Mouse (Mus musculus) heart, embryonic 13.5 days (tissue): ENCODE measurements around the gene Sptan1. TPM values are rescaled to one million over a fixed set of nuclear protein-coding genes. Genes with fewer than 3 reads are reported as not detected.

Experiments
- ATAC-seq: fragments of 200-750 bp; cut with Nextera tagmentation; 2 replicates; pipeline ENCODE4 v1.8.0; 2017; ENCODE audit warnings: moderate TSS enrichment; ENCODE audit not compliant: insufficient number of reproducible peaks, low FRiP score, low TSS enrichment; ENCODE audit errors: extremely low read depth
- H3K27ac ChIP-seq: fragments of 300-500 bp; sonication (generic); replicated peaks from 2 replicates; pipeline ENCODE4 v1.5.1; 2015; ENCODE audit warnings: moderate library complexity, mild to moderate bottlenecking, inconsistent platforms
- H3K27me3 ChIP-seq: fragments of 300-500 bp; sonication (generic); replicated peaks from 2 replicates; pipeline ENCODE4 v1.6.1; 2015; ENCODE audit warnings: mild to moderate bottlenecking, inconsistent platforms
- H3K36me3 ChIP-seq: fragments of 300-500 bp; sonication (generic); 2 replicates; pipeline ENCODE4 v1.6.1; 2015; ENCODE audit warnings: mild to moderate bottlenecking, inconsistent platforms
- H3K4me1 ChIP-seq: fragments of 300-500 bp; sonication (generic); 2 replicates; pipeline ENCODE4 v1.6.1; 2015; ENCODE audit warnings: inconsistent platforms
- H3K4me2 ChIP-seq: fragments of 300-500 bp; sonication (generic); 2 replicates; pipeline ENCODE4 v1.6.1; 2015; ENCODE audit warnings: inconsistent platforms, mild to moderate bottlenecking, moderate library complexity
- H3K4me3 ChIP-seq: fragments of 300-500 bp; sonication (generic); 2 replicates; pipeline ENCODE4 v1.5.1; 2015; ENCODE audit warnings: moderate library complexity, mild to moderate bottlenecking, inconsistent platforms
- H3K9ac ChIP-seq: fragments of 300-500 bp; sonication (generic); 2 replicates; pipeline ENCODE4 v1.6.1; 2015; ENCODE audit warnings: inconsistent platforms, mild to moderate bottlenecking, moderate library complexity
- H3K9me3 ChIP-seq: fragments of 300-500 bp; sonication (generic); 2 replicates; pipeline ENCODE4 v1.6.1; 2016; ENCODE audit warnings: inconsistent platforms
- WGBS: fragments of 180-500 bp; shearing (Covaris S2); methylation state at CpG from one replicate; pipeline ENCODE4 v1.1.7; 2015; ENCODE audit warnings: mixed read lengths; 5-methylcytosine and 5-hydroxymethylcytosine counted together
- microRNA-seq: library from miRNA; unstranded; fragments of <30 nt; microRNA quantifications from one replicate; pipeline ENCODE4, GENCODE M21; 2016
- polyA plus RNA-seq: library from polyadenylated mRNA; unstranded; fragments of >200 nt; fragmentation: Nextera tagmentation; extraction: Ambion mirVana; gene quantifications from 2 replicates; pipeline ENCODE4 v1.2.1, GENCODE M21; 2015

Sptan1 gene
- polyA plus RNA-seq, 1 experiment from 2014 or later: 89.5 TPM

GRCm38 (mm10) chr2:30076439-30076838, 111.1 kb downstream of the Sptan1 start:
- ATAC-seq: no peak
- H3K9ac ChIP-seq: no peak overlapping the region
- H3K4me3 ChIP-seq: no peak overlapping the region
- WGBS: 90% methylated on average over 8 of the region's 9 CpGs
- no peak overlapping the region for H3K27ac ChIP-seq
- peaks cover 24% of the 10 kb centered on the region for H3K4me1 ChIP-seq
- H3K9me3 ChIP-seq: no peaks in the 10 kb centered on the region
- peaks cover 20% of the 10 kb centered on the region for H3K36me3 ChIP-seq
- H3K27me3 ChIP-seq: no peaks in the 10 kb centered on the region
- no peak overlapping the region for H3K4me2 ChIP-seq

- H3K4me3 ChIP-seq: peak overlapping the region; percentile 75
- H3K4me1 ChIP-seq: peaks cover 24% of the 10 kb centered on the region
- H3K9ac ChIP-seq: peak overlapping the region; percentile 63; the same call in 1 of the 2 replicates
- ATAC-seq: no peak
- H3K9me3 ChIP-seq: no peaks in the 10 kb centered on the region
- peak overlapping the region; percentile 99 for H3K4me2 ChIP-seq
- WGBS: 64% methylated on average over 6 of the region's 6 CpGs
- H3K27ac ChIP-seq: peak overlapping the region; percentile 93
- peaks cover 16% of the 10 kb centered on the region for H3K36me3 ChIP-seq
- no peaks in the 10 kb centered on the region for H3K27me3 ChIP-seq
These were observed 111.6 kb downstream of the Sptan1 start for GRCm38 (mm10) chr2:30076959-30077358.

GRCm38 (mm10) chr2:30077502-30078348, 112.4 kb downstream of the Sptan1 start, which contains the start of gene Pkn3:
Gene Pkn3 (plus strand): TSS chr2:30077684.
- Histone ChIP-seq H3K4me3 (peak within 1 kb of the TSS; percentile 75), H3K27ac (peak within 1 kb of the TSS; percentile 93), H3K36me3 (peaks cover 9% of the 10 kb centered on the region), H3K4me1 (peaks cover 24% of the 10 kb centered on the region), H3K27me3 (no peaks in the 10 kb centered on the region), H3K9me3 (no peaks in the 10 kb centered on the region), H3K9ac (peak within 1 kb of the TSS; percentile 85), H3K4me2 (peak within 1 kb of the TSS; percentile 99)
- WGBS: under 1% methylated on average over 53 of the region's 53 CpGs
- peak; percentile 55; the same call in 1 of the 2 replicates for ATAC-seq

- WGBS: 13% methylated on average over 10 of the region's 10 CpGs
- H3K4me2 ChIP-seq: peak overlapping the region; percentile 99
- peak overlapping the region; percentile 93 for H3K27ac ChIP-seq
- peak overlapping the region; percentile 85 for H3K9ac ChIP-seq
- peak; percentile 21; the same call in 1 of the 2 replicates for ATAC-seq
- H3K4me3 ChIP-seq: peak overlapping the region; percentile 75
- no peaks in the 10 kb centered on the region for H3K9me3 ChIP-seq
- peaks cover 3% of the 10 kb centered on the region; the same call in 1 of the 2 replicates for H3K36me3 ChIP-seq
- peaks cover 24% of the 10 kb centered on the region for H3K4me1 ChIP-seq
- H3K27me3 ChIP-seq: no peaks in the 10 kb centered on the region
These were observed 113.0 kb downstream of the Sptan1 start for GRCm38 (mm10) chr2:30078349-30078712.

GRCm38 (mm10) chr2:30078760-30079159, 113.4 kb downstream of the Sptan1 start:
- no peaks in the 10 kb centered on the region for H3K9me3 ChIP-seq
- H3K27me3 ChIP-seq: no peaks in the 10 kb centered on the region
- H3K36me3 ChIP-seq: no peaks in the 10 kb centered on the region; the same call in 1 of the 2 replicates
- H3K27ac ChIP-seq: peak overlapping the region; percentile 93
- H3K4me2 ChIP-seq: peak overlapping the region; percentile 99
- peaks cover 24% of the 10 kb centered on the region for H3K4me1 ChIP-seq
- H3K4me3 ChIP-seq: peak overlapping the region; percentile 75
- 64% methylated on average over 4 of the region's 4 CpGs for WGBS
- no peak for ATAC-seq
- peak overlapping the region; percentile 85 for H3K9ac ChIP-seq

GRCm38 (mm10) chr2:30080181-30080800, 114.9 kb downstream of the Sptan1 start:
- Histone ChIP-seq H3K36me3 (no peaks in the 10 kb centered on the region; the same call in none of the 2 replicates), H3K4me2 (0 out of 2 replicates have a peak overlapping the region, but pooled peaks have one; percentile 99), H3K27ac (no peak overlapping the region), H3K9me3 (no peaks in the 10 kb centered on the region), H3K27me3 (no peaks in the 10 kb centered on the region), H3K9ac (peak overlapping the region; percentile 85; the same call in 1 of the 2 replicates), H3K4me3 (no peak overlapping the region), H3K4me1 (peaks cover 35% of the 10 kb centered on the region)
- 78% methylated on average over 15 of the region's 15 CpGs for WGBS
- no peak for ATAC-seq

Small RNA genes lying within 50 kb of the gene (microRNA-seq; reads per million reads assigned to microRNA genes)
- gene Mir6997: 2.2 reads per million, percentile 5 among the genes with 10 or more reads in this experiment

Other genes starting within 250 kb of the Sptan1 start
- 0.18 TPM in 1 of 2 replicates, not detected in the other for gene Gm13420, start 213.9 kb upstream of the Sptan1 start, polyA plus RNA-seq
- gene Gm13547, start 206.2 kb upstream of the Sptan1 start, polyA plus RNA-seq: not detected in 2 replicates
- 24.6 and 26.2 TPM in 2 replicates for gene Coq4, start 178.1 kb upstream of the Sptan1 start, polyA plus RNA-seq
- 30.7 and 34.2 TPM in 2 replicates for gene Trub2, start 177.1 kb upstream of the Sptan1 start, polyA plus RNA-seq
- 9.2 and 10.1 TPM in 2 replicates for gene Slc27a4, start 162.9 kb upstream of the Sptan1 start, polyA plus RNA-seq
- gene Urm1, start 145.5 kb upstream of the Sptan1 start, polyA plus RNA-seq: 15.7 and 17.1 TPM in 2 replicates
- 19.6 and 21.5 TPM in 2 replicates for gene Cercam, start 96.4 kb upstream of the Sptan1 start, polyA plus RNA-seq
- 47.0 and 47.2 TPM in 2 replicates for gene Odf2, start 76.3 kb upstream of the Sptan1 start, polyA plus RNA-seq
- gene Gle1, start 30.1 kb upstream of the Sptan1 start, polyA plus RNA-seq: 33.1 and 39.7 TPM in 2 replicates
- gene Wdr34, start 83.3 kb downstream of the Sptan1 start, polyA plus RNA-seq: 17.9 and 18.8 TPM in 2 replicates
- 214 and 239 TPM in 2 replicates for gene Set, start 91.8 kb downstream of the Sptan1 start, polyA plus RNA-seq
- gene Pkn3, start 112.1 kb downstream of the Sptan1 start, polyA plus RNA-seq: 13.1 and 13.2 TPM in 2 replicates
- gene Zdhhc12, start 128.1 kb downstream of the Sptan1 start, polyA plus RNA-seq: 36.5 and 45.5 TPM in 2 replicates
- 5.6 and 6.3 TPM in 2 replicates for gene Zer1, start 159.0 kb downstream of the Sptan1 start, polyA plus RNA-seq
- 5.1 and 5.5 TPM in 2 replicates for gene Tbc1d13, start 168.2 kb downstream of the Sptan1 start, polyA plus RNA-seq
- 30.4 and 30.6 TPM in 2 replicates for gene Endog, start 205.9 kb downstream of the Sptan1 start, polyA plus RNA-seq
- 33.6 TPM in 2 replicates for gene Spout1, start 212.9 kb downstream of the Sptan1 start, polyA plus RNA-seq
- 16.3 and 17.2 TPM in 2 replicates for gene Kyat1, start 240.3 kb downstream of the Sptan1 start, polyA plus RNA-seq